Mouse (Mus musculus): Measurements from ENCODE around the gene Tmcc3. TPM values are rescaled to one million over a fixed set of nuclear protein-coding genes. Genes with fewer than 3 reads are reported as not detected.

Gene Tmcc3
- polyA plus RNA-seq, 1 experiment, result 14.8 TPM

- Histone ChIP-seq H3K4me3 (ENCODE audit: low read depth, low read length) (no peak overlapping the region), H3K27me3 (ENCODE audit: control insufficient read depth, insufficient read depth, low read length, poor library complexity, severe bottlenecking) (no peaks in the 10 kb centered on the region), H3K27ac (ENCODE audit: insufficient read depth, low read length) (no peak overlapping the region), H3K36me3 (ENCODE audit: control insufficient read depth, insufficient read depth, low read length, poor library complexity, severe bottlenecking) (no peaks in the 10 kb centered on the region), H3K4me1 (ENCODE audit: control insufficient read depth, insufficient read depth, low read length) (no peaks in the 10 kb centered on the region), H3K9me3 (replicated peaks; ENCODE audit: control insufficient read depth, insufficient read depth, low read length, poor library complexity, severe bottlenecking) (no peaks in the 10 kb centered on the region), H3K9ac (ENCODE audit: low read depth, poor library complexity, severe bottlenecking) (no peak overlapping the region)
- TF ChIP-seq EP300 (IDR thresholded peaks at IDR 0.05; ENCODE audit: insufficient read depth, low read depth, low read length) (no peak), POLR2A (IDR thresholded peaks at IDR 0.05; ENCODE audit: insufficient read depth, low read length) (no peak)
These were observed 154.6 kb downstream of the Tmcc3 start for GRCm38 (mm10) chr10:94466313-94466712.

- TF ChIP-seq CTCF (IDR thresholded peaks at IDR 0.05; ENCODE audit: low read depth, low read length), result no peak
- TF ChIP-seq POLR2A (IDR thresholded peaks at IDR 0.05; ENCODE audit: insufficient read depth, low read length), result no peak
- TF ChIP-seq EP300 (IDR thresholded peaks at IDR 0.05; ENCODE audit: insufficient read depth, low read depth, low read length), result no peak
- no peaks in the 10 kb centered on the region for H3K36me3 ChIP-seq (ENCODE audit: control insufficient read depth, insufficient read depth, low read length, poor library complexity, severe bottlenecking)
- H3K27ac ChIP-seq (ENCODE audit: insufficient read depth, low read length), result no peak overlapping the region
- H3K9me3 ChIP-seq (replicated peaks; ENCODE audit: control insufficient read depth, insufficient read depth, low read length, poor library complexity, severe bottlenecking), result no peaks in the 10 kb centered on the region
- H3K4me3 ChIP-seq (ENCODE audit: low read depth, low read length), result no peak overlapping the region
- no peaks in the 10 kb centered on the region for H3K27me3 ChIP-seq (ENCODE audit: control insufficient read depth, insufficient read depth, low read length, poor library complexity, severe bottlenecking)
- H3K9ac ChIP-seq (ENCODE audit: low read depth, poor library complexity, severe bottlenecking), result no peak overlapping the region
- no peaks in the 10 kb centered on the region for H3K4me1 ChIP-seq (ENCODE audit: control insufficient read depth, insufficient read depth, low read length)
These were observed 159.7 kb downstream of the Tmcc3 start for GRCm38 (mm10) chr10:94471487-94471886.

GRCm38 (mm10) chr10:94473501-94473900 lies 161.8 kb downstream of the Tmcc3 start:
- no peaks in the 10 kb centered on the region for H3K36me3 ChIP-seq (ENCODE audit: control insufficient read depth, insufficient read depth, low read length, poor library complexity, severe bottlenecking)
- H3K9me3 ChIP-seq (replicated peaks; ENCODE audit: control insufficient read depth, insufficient read depth, low read length, poor library complexity, severe bottlenecking), result no peaks in the 10 kb centered on the region
- no peak overlapping the region for H3K4me3 ChIP-seq (ENCODE audit: low read depth, low read length)
- no peaks in the 10 kb centered on the region for H3K27me3 ChIP-seq (ENCODE audit: control insufficient read depth, insufficient read depth, low read length, poor library complexity, severe bottlenecking)
- H3K4me1 ChIP-seq (ENCODE audit: control insufficient read depth, insufficient read depth, low read length), result no peaks in the 10 kb centered on the region
- H3K27ac ChIP-seq (ENCODE audit: insufficient read depth, low read length), result no peak overlapping the region
- TF ChIP-seq POLR2A (IDR thresholded peaks at IDR 0.05; ENCODE audit: insufficient read depth, low read length) (no peak), EP300 (IDR thresholded peaks at IDR 0.05; ENCODE audit: insufficient read depth, low read depth, low read length) (no peak), CTCF (IDR thresholded peaks at IDR 0.05; ENCODE audit: low read depth, low read length) (no peak)
- no peak overlapping the region for H3K9ac ChIP-seq (ENCODE audit: low read depth, poor library complexity, severe bottlenecking)

- no peaks in the 10 kb centered on the region for H3K4me1 ChIP-seq (ENCODE audit: control insufficient read depth, insufficient read depth, low read length)
- H3K9me3 ChIP-seq (replicated peaks; ENCODE audit: control insufficient read depth, insufficient read depth, low read length, poor library complexity, severe bottlenecking), result no peaks in the 10 kb centered on the region
- H3K27me3 ChIP-seq (ENCODE audit: control insufficient read depth, insufficient read depth, low read length, poor library complexity, severe bottlenecking), result no peaks in the 10 kb centered on the region
- H3K4me3 ChIP-seq (ENCODE audit: low read depth, low read length), result no peak overlapping the region
- no peaks in the 10 kb centered on the region for H3K36me3 ChIP-seq (ENCODE audit: control insufficient read depth, insufficient read depth, low read length, poor library complexity, severe bottlenecking)
- no peak overlapping the region for H3K27ac ChIP-seq (ENCODE audit: insufficient read depth, low read length)
- no peak overlapping the region for H3K9ac ChIP-seq (ENCODE audit: low read depth, poor library complexity, severe bottlenecking)
- TF ChIP-seq EP300 (IDR thresholded peaks at IDR 0.05; ENCODE audit: insufficient read depth, low read depth, low read length) (no peak), CTCF (IDR thresholded peaks at IDR 0.05; ENCODE audit: low read depth, low read length) (no peak), POLR2A (IDR thresholded peaks at IDR 0.05; ENCODE audit: insufficient read depth, low read length) (no peak)
These were observed 162.4 kb downstream of the Tmcc3 start for GRCm38 (mm10) chr10:94474185-94474584.

GRCm38 (mm10) chr10:94477366-94478225 lies 165.8 kb downstream of the Tmcc3 start:
- H3K9ac ChIP-seq (ENCODE audit: low read depth, poor library complexity, severe bottlenecking), result no peak overlapping the region
- H3K4me3 ChIP-seq (ENCODE audit: low read depth, low read length), result no peak overlapping the region
- H3K9me3 ChIP-seq (replicated peaks; ENCODE audit: control insufficient read depth, insufficient read depth, low read length, poor library complexity, severe bottlenecking), result no peaks in the 10 kb centered on the region
- no peaks in the 10 kb centered on the region for H3K27me3 ChIP-seq (ENCODE audit: control insufficient read depth, insufficient read depth, low read length, poor library complexity, severe bottlenecking)
- no peaks in the 10 kb centered on the region for H3K4me1 ChIP-seq (ENCODE audit: control insufficient read depth, insufficient read depth, low read length)
- TF ChIP-seq CTCF (IDR thresholded peaks at IDR 0.05; ENCODE audit: low read depth, low read length) (no peak), POLR2A (IDR thresholded peaks at IDR 0.05; ENCODE audit: insufficient read depth, low read length) (no peak), EP300 (IDR thresholded peaks at IDR 0.05; ENCODE audit: insufficient read depth, low read depth, low read length) (no peak)
- no peaks in the 10 kb centered on the region for H3K36me3 ChIP-seq (ENCODE audit: control insufficient read depth, insufficient read depth, low read length, poor library complexity, severe bottlenecking)
- H3K27ac ChIP-seq (ENCODE audit: insufficient read depth, low read length), result no peak overlapping the region

GRCm38 (mm10) chr10:94479646-94480045 lies 167.9 kb downstream of the Tmcc3 start:
- H3K27me3 ChIP-seq (ENCODE audit: control insufficient read depth, insufficient read depth, low read length, poor library complexity, severe bottlenecking), result no peaks in the 10 kb centered on the region
- no peak overlapping the region for H3K4me3 ChIP-seq (ENCODE audit: low read depth, low read length)
- no peaks in the 10 kb centered on the region for H3K36me3 ChIP-seq (ENCODE audit: control insufficient read depth, insufficient read depth, low read length, poor library complexity, severe bottlenecking)
- H3K9ac ChIP-seq (ENCODE audit: low read depth, poor library complexity, severe bottlenecking), result no peak overlapping the region
- no peak overlapping the region for H3K27ac ChIP-seq (ENCODE audit: insufficient read depth, low read length)
- H3K9me3 ChIP-seq (replicated peaks; ENCODE audit: control insufficient read depth, insufficient read depth, low read length, poor library complexity, severe bottlenecking), result no peaks in the 10 kb centered on the region
- no peaks in the 10 kb centered on the region for H3K4me1 ChIP-seq (ENCODE audit: control insufficient read depth, insufficient read depth, low read length)
- no peak for TF ChIP-seq POLR2A (IDR thresholded peaks at IDR 0.05; ENCODE audit: insufficient read depth, low read length)
- TF ChIP-seq EP300 (IDR thresholded peaks at IDR 0.05; ENCODE audit: insufficient read depth, low read depth, low read length), result no peak
- no peak for TF ChIP-seq CTCF (IDR thresholded peaks at IDR 0.05; ENCODE audit: low read depth, low read length)

Measured in ES-Bruce4 (cell line).